Mouse (Mus musculus) skeletal muscle tissue, postnatal 0 days (tissue): ENCODE data around the gene Hsd17b11. TPM values are rescaled to one million over a fixed set of nuclear protein-coding genes. Genes with fewer than 3 reads are reported as not detected.

Experiments
- microRNA-seq, 2 experiments: library from miRNA; unstranded; fragments of <30 nt; microRNA quantifications; one replicate each; pipeline ENCODE4; 2016
- polyA plus RNA-seq: library from polyadenylated mRNA; unstranded; fragments of >200 nt; fragmentation: Nextera tagmentation; extraction: Ambion mirVana; gene quantifications from 2 replicates; pipeline ENCODE4 v1.2.1, GENCODE M21; 2015

Gene Hsd17b11
- 3.4 and 4.6 TPM in 2 replicates for polyA plus RNA-seq

DNA sequence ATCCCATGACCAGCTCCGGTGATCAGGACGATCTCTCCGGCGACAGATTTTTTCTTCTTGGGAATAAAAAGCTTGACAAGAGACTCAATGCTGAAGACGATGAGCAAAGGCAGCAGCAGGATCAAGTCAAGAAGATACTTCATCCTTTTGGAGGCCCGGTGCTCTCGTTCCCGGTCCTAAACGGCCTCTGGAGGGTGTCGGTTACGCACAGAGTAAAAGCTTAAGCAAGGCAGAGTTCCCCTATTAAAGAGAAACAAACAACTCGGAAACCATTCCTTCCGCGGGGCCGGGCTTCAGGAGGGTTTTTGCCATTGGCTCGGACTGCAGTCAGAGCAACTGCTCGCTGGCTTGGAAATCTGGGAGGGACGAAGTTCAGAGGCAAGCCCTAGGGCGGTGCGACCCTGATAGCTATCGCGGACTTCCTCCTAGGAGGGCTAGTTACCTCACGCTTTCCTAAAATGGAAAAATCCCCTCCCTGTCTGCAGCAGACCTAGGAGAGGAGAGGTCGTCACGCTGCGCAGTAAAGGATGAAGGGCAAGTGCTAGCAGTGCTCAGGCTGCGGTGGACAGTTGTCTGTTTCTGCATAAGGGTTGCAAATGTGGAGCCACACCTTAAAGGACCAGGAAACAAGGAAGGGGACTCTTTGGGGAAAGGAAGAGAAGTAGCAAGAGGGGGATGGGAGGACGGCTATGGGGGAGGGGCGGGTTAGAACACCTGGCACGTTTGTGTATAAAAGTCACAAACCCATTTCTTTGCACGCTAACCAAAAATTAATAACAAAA is at the start of gene Hsd17b11:
Hsd17b11 (minus strand) TSS at position 323 of the 782 bp plus-strand sequence.

GRCm38 (mm10) chr5:104046256-104047199 is 24.8 kb upstream of the Hsd17b11 start, which contains the start of gene Nudt9:
Gene Nudt9 (plus strand): TSS chr5:104046306.

GRCm38 (mm10) chr5:103977297-103977696 is 44.4 kb downstream of the Hsd17b11 start, which contains the start of gene Hsd17b13:
Gene Hsd17b13 (minus strand): TSS chr5:103977410.

Small RNAs within 50 kb of the gene (microRNA-seq; reads per million reads assigned to microRNA genes)
- 0.20 to 0.64 reads per million in 2 experiments for gene Mir5619

Other genes with a start within 250 kb of the Hsd17b11 start
- 14.0 and 14.4 TPM in 2 replicates for gene Klhl8, start 110.7 kb downstream of the Hsd17b11 start, polyA plus RNA-seq
- 0.16 and 0.35 TPM in 2 replicates for gene Hsd17b13, start 44.5 kb downstream of the Hsd17b11 start, polyA plus RNA-seq
- 40.9 and 52.2 TPM in 2 replicates for gene Nudt9, start 24.4 kb upstream of the Hsd17b11 start, polyA plus RNA-seq
- gene Gm17660, start 55.7 kb upstream of the Hsd17b11 start, polyA plus RNA-seq: not detected in 2 replicates
- 140 and 141 TPM in 2 replicates for gene Sparcl1, start 91.8 kb upstream of the Hsd17b11 start, polyA plus RNA-seq
- gene Dspp, start 148.8 kb upstream of the Hsd17b11 start, polyA plus RNA-seq: not detected in 2 replicates
- 0.74 and 0.99 TPM in 2 replicates for gene Dmp1, start 180.7 kb upstream of the Hsd17b11 start, polyA plus RNA-seq